Mouse (Mus musculus) lung, embryonic 14.5 days (tissue): ENCODE results near the gene Hoxa7. TPM values are rescaled to one million over a fixed set of nuclear protein-coding genes. Genes with fewer than 3 reads are reported as not detected.

Source experiments
- ATAC-seq: fragments of 200-750 bp; cut with Nextera tagmentation; 2 replicates; pipeline ENCODE4 v1.8.0; 2017; ENCODE audit warnings: mild to moderate bottlenecking, moderate TSS enrichment, moderate library complexity; ENCODE audit not compliant: insufficient read depth
- DNase-seq: peaks from one replicate; pipeline ENCODE4 v3.0.0-alpha.2; 2015
- H3K27ac ChIP-seq: fragments of 300-500 bp; sonication (generic); 2 replicates; pipeline ENCODE4 v1.5.1; 2014; ENCODE audit warnings: low read depth, mild to moderate bottlenecking, moderate library complexity
- H3K27me3 ChIP-seq: fragments of 300-500 bp; sonication (generic); 2 replicates; pipeline ENCODE4 v1.6.1; 2014; ENCODE audit warnings: low read length, control low read depth; ENCODE audit not compliant: insufficient read depth
- H3K36me3 ChIP-seq: fragments of 300-500 bp; sonication (generic); 2 replicates; pipeline ENCODE4 v1.6.1; 2014; ENCODE audit warnings: control low read depth; ENCODE audit not compliant: insufficient read depth
- H3K4me1 ChIP-seq: fragments of 300-500 bp; sonication (generic); 2 replicates; pipeline ENCODE4 v1.6.1; 2014; ENCODE audit warnings: antibody characterized with exemption, control low read depth; ENCODE audit not compliant: insufficient read depth
- H3K4me2 ChIP-seq: fragments of 300-500 bp; sonication (generic); 2 replicates; pipeline ENCODE4 v1.6.1; 2014; ENCODE audit warnings: mild to moderate bottlenecking
- H3K4me3 ChIP-seq: fragments of 300-500 bp; sonication (generic); 2 replicates; pipeline ENCODE4 v1.5.1; 2014; ENCODE audit warnings: low read depth, low read length
- H3K9ac ChIP-seq: fragments of 300-500 bp; sonication (generic); 2 replicates; pipeline ENCODE4 v1.6.1; 2014
- H3K9me3 ChIP-seq: fragments of 300-500 bp; sonication (generic); 2 replicates; pipeline ENCODE4 v1.6.1; 2016; ENCODE audit warnings: low read depth, low read length, control low read depth
- CTCF ChIP-seq: IDR thresholded peaks from 2 replicates; pipeline ENCODE4 v1.5.1; 2016; ENCODE audit warnings: antibody characterized with exemption, low read depth
- WGBS: fragments of 180-500 bp; shearing (Covaris S2); extraction: QIAGEN DNeasy Blood & Tissue Kit; methylation state at CpG from one replicate; pipeline ENCODE4 v1.1.7; 2014; 5-methylcytosine and 5-hydroxymethylcytosine counted together
- polyA plus RNA-seq: library from polyadenylated mRNA; unstranded; fragments of >200 nt; fragmentation: Nextera tagmentation; extraction: Ambion mirVana; gene quantifications from 2 replicates; pipeline ENCODE4 v1.2.1, GENCODE M21; 2014

The Hoxa7 gene
- polyA plus RNA-seq, 1 experiment from 2014 or later: 5.8 TPM

DNA sequence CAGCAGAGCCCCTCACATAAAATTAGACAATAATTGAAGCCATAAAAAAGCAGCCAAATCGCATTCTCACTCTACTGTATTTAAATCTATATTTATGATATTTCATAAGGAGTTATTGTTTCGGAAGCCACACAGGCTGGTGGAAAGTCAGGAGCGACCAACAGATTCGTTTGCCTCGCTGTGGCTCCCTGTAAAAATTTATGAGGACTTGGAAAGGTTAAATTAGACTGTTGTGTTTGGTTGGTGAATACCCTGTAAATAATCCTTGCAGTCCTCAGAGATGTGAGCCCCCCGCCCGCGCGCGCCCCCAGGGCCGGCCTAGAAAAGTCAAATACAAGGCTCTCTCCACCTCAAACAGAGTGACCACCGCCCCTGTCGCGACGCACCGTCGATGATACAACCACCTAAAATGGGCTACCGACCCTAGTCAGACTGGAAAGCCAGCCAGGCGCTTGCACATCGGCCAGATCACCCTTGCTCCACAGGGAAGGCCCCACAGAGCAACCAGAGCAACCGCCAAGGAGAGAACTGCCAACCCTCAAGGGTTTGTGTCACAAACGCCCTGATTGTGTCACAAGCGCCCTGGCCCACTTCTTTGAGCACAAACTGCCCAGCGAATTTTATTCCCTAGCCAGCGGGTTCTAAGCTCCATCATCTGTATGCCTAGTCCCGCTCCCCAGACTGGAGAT lies 5.1 kb upstream of the Hoxa7 start:
- H3K36me3 ChIP-seq: no peaks in the 10 kb centered on the region
- no peak overlapping the region for H3K9ac ChIP-seq
- H3K27me3 ChIP-seq: peaks cover 99% of the 10 kb centered on the region
- TF ChIP-seq CTCF: no peak
- no peaks in the 10 kb centered on the region for H3K4me1 ChIP-seq
- no peak overlapping the region; the same call in 1 of the 2 replicates for H3K4me2 ChIP-seq
- ATAC-seq (no peak), DNase-seq (no peak)
- no peak overlapping the region for H3K4me3 ChIP-seq
- no peaks in the 10 kb centered on the region for H3K9me3 ChIP-seq
- H3K27ac ChIP-seq: no peak overlapping the region
- WGBS: 4% methylated on average over 26 of the region's 26 CpGs

DNA sequence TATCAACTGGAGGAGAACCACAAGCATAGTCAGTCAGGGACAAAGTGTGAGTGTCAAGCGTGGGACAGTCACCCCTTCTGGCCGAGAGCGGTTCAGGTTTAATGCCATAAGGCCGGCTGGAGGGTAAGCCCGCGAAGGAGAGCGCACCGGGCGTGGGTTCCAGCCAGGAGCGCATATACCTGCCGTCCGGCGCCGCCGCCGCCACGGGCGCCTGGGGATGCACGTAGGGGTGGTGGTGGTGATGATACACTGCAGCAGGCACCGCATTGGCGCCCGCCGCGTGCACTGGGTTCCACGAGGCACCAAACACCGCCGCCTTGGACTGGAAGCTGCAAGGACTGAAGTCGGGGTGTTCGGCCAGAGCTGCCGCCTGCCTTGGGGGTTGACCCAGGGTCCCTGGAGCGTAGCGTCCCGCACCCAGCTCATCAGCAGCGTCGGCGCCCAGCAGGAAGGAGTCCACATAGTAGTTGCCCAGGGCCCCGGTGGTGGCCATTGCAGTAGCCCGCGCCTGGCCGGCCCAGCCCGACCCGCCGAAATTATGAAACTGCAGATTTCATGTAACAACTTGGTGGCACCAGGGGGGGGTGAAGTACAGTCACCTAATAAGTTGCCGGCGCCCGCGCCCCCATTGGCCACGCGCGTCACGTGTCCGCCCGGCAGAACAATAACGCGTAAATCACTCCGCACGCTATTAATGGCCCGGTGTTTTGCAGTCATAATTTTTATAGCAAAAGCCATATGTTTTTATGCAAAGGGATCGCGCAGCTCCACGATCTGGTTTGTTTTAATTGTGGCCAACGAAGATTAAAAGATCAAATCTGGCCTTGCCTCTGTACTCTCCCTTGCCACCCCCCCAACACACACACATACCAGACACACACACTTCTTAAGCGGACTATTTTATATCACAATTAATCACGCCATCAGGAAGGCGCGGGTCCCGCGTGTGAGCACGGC lies 4.2 kb upstream of the Hoxa7 start:
- no peak overlapping the region for H3K27ac ChIP-seq
- DNase-seq (no peak), ATAC-seq (no peak)
- 2% methylated on average over 69 of the region's 69 CpGs for WGBS
- no peak for TF ChIP-seq CTCF
- peak overlapping the region; percentile 45 for H3K4me2 ChIP-seq
- no peaks in the 10 kb centered on the region for H3K9me3 ChIP-seq
- H3K4me3 ChIP-seq: peak overlapping the region; percentile 25
- no peaks in the 10 kb centered on the region for H3K4me1 ChIP-seq
- H3K27me3 ChIP-seq: peaks cover 100% of the 10 kb centered on the region
- no peak overlapping the region for H3K9ac ChIP-seq
- no peaks in the 10 kb centered on the region for H3K36me3 ChIP-seq

DNA sequence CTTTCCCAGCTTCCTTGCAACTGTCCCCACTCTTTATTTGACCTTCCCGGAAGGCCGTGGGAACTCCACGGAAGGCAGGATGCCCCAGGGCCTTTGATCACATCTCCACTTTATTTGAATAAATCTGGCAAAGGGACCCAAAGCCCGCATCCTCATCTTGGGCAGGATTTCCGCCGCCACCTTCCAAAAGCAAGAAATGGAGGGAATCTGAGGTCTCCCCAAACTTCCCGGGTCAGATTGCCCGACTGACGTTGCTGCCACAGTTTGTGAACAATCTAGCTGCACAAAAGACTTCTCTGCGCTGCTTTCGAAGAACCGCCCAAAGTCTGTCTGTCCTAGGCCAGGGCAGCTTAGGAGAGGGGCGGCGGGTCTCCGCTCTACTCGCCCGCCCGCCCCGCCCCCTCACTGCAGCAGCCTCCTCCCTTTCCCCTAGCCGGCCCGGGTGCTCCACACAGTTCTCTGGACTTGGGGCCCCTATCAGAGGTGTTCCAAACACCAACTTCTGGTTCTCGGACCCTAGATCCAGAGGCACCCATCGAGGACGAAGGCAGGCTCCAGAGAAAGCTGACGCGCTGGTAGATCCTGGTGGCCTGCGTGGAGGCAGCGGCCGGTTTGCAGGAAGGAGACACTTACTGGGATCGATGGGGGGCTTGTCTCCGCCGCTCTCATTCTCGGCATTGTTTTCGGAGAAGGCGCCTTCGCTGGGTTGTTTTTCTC lies 3.4 kb upstream of the Hoxa7 start:
- Histone ChIP-seq H3K27me3 (peaks cover 100% of the 10 kb centered on the region), H3K36me3 (no peaks in the 10 kb centered on the region), H3K4me3 (peak overlapping the region; percentile 25; the same call in 1 of the 2 replicates), H3K9ac (no peak overlapping the region), H3K27ac (no peak overlapping the region), H3K4me2 (peak overlapping the region; percentile 45; the same call in 1 of the 2 replicates), H3K9me3 (no peaks in the 10 kb centered on the region), H3K4me1 (no peaks in the 10 kb centered on the region)
- TF ChIP-seq CTCF: no peak
- ATAC-seq: no peak
- no peak for DNase-seq
- 2% methylated on average over 35 of the region's 36 CpGs for WGBS

DNA sequence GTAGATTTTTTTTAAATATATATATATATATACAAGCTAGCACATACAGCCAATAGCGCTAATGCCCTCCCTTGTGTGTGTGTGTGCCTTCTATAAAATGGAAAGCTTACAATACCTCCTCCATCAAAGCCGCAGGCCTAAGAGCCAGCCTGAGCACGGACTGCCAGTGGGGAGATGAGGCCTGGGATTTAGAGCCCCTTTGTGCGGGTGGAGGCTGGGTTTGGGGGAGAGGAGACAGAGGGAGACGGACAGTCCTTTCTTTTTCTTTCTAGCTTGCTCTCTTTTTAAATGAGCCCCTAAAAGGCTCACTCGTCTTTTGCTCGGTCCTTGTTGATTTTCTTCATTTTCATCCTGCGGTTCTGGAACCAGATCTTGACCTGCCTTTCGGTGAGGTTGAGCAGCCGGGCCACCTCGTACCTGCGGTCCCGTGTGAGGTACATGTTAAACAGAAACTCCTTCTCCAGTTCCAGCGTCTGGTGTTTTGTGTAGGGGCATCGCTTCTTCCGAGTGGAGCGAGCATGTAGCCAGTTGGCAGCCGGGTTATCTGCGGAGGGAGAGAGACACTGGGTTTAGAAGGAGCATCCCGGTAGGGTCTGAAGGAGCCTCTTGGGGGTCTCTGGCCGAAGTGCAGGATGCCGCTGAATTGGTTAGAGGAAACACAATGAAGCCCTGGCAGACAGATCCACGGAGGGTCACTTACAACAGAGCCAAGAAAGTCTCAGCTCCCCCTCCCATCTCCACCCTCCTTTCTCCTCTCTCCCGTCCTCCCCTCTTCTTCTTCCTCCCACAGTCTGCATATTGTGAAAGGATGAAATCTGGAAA lies 2.5 kb upstream of the Hoxa7 start:
- 9% methylated on average over 24 of the region's 24 CpGs for WGBS
- Histone ChIP-seq H3K36me3 (no peaks in the 10 kb centered on the region), H3K9ac (no peak overlapping the region; the same call in 1 of the 2 replicates), H3K27me3 (peaks cover 100% of the 10 kb centered on the region), H3K4me1 (no peaks in the 10 kb centered on the region), H3K4me2 (peak overlapping the region; percentile 23; the same call in 1 of the 2 replicates), H3K4me3 (peak overlapping the region; percentile 5; the same call in 1 of the 2 replicates), H3K27ac (no peak overlapping the region), H3K9me3 (no peaks in the 10 kb centered on the region)
- ATAC-seq (no peak), DNase-seq (no peak)
- TF ChIP-seq CTCF: no peak

DNA sequence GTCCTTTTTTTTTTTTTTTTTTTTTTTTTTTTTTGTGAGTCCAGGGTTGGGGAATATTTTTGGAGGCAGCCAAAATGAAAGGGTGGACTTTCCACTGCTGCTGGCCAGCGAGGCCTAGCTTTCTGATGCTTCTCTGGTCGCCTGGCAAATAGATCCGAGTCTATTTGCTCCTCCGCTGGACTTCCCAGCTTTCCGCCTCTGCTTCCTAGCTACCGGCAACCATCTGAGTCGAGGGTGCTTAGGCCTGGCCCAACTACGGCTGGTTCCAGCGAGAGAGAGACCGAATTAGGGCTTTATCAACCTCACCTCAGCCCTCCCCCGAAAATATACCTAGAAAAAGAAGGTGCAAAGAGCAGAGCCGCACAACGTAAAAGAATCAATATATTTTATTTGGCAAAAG lies 1.1 kb upstream of the Hoxa7 start:
- DNase-seq (no peak), ATAC-seq (no peak)
- no peaks in the 10 kb centered on the region for H3K4me1 ChIP-seq
- no peaks in the 10 kb centered on the region for H3K36me3 ChIP-seq
- no peak overlapping the region for H3K9ac ChIP-seq
- no peaks in the 10 kb centered on the region for H3K9me3 ChIP-seq
- no peak overlapping the region for H3K27ac ChIP-seq
- H3K27me3 ChIP-seq: peaks cover 100% of the 10 kb centered on the region
- no peak for TF ChIP-seq CTCF
- WGBS: 47% methylated on average over 13 of the region's 13 CpGs
- no peak overlapping the region for H3K4me3 ChIP-seq
- no peak overlapping the region for H3K4me2 ChIP-seq

DNA sequence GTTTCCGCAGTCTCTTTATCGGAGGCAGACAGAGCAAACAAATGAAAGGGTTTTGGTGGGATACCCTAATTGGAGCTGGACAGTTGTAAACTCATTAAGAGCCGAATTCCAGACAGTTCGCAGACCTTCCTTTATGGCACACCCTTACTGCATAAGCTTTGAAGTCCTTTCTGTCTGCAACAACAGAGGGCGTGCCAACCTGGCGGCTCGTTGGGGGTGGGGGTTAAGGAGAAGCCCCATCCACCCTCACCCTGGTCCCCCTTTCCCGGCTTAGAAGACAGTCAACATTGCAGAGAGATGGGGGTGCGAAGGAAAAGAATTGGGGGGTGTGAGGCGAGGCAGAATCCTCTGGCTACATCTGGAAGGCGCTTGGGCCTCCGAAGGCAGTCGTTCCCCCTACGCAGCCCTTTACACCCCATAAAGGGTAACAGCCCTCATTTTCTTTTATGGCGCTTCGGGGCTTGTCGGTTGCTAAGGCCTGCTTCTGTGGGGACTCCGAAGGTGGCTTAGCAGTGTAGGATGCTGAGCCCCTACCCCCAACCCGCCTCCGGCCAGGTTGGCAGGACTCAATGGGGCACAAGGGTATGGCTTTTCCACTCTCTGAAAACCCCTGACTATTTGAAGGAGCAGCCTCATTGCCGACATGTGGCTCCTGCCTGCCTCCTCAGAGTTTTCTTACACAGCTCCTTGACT lies 485 bp upstream of the Hoxa7 start:
- Histone ChIP-seq H3K9ac (no peak overlapping the region), H3K27ac (no peak overlapping the region), H3K36me3 (no peaks in the 10 kb centered on the region), H3K4me2 (peak overlapping the region; percentile 94), H3K4me1 (no peaks in the 10 kb centered on the region), H3K9me3 (no peaks in the 10 kb centered on the region), H3K4me3 (peak overlapping the region; percentile 58), H3K27me3 (peaks cover 100% of the 10 kb centered on the region)
- peak; percentile 2; the same call in 1 of the 2 replicates for ATAC-seq
- TF ChIP-seq CTCF: no peak
- WGBS: 22% methylated on average over 21 of the region's 21 CpGs
- DNase-seq: no peak
